Mouse (Mus musculus): ENCODE results near the gene Mab21l2. TPM values are rescaled to one million over a fixed set of nuclear protein-coding genes. Genes with fewer than 3 reads are reported as not detected.

Gene Mab21l2
- polyA plus RNA-seq, 1 experiment = 25.5 TPM

- Histone ChIP-seq H3K27ac (ENCODE audit: insufficient read depth, low read length) (no peak overlapping the region), H3K4me1 (ENCODE audit: control insufficient read depth, insufficient read depth, low read length) (no peaks in the 10 kb centered on the region), H3K4me3 (ENCODE audit: insufficient read depth, low read length) (no peak overlapping the region)
- TF ChIP-seq CTCF (IDR thresholded peaks at IDR 0.05; ENCODE audit: borderline replicate concordance, insufficient read depth, low read length) (no peak), POLR2A (IDR thresholded peaks at IDR 0.05; ENCODE audit: low read depth, low read length) (no peak)
Measured at GRCm38 (mm10) chr3:86558976-86559375, 10.5 kb upstream of the Mab21l2 start.

GRCm38 (mm10) chr3:86552170-86552569 lies 3.7 kb upstream of the Mab21l2 start:
- no peak overlapping the region; the same call in 1 of the 2 replicates for H3K27ac ChIP-seq (ENCODE audit: insufficient read depth, low read length)
- no peak overlapping the region; the same call in 1 of the 2 replicates for H3K4me3 ChIP-seq (ENCODE audit: insufficient read depth, low read length)
- H3K4me1 ChIP-seq (ENCODE audit: control insufficient read depth, insufficient read depth, low read length) = no peaks in the 10 kb centered on the region
- no peak for TF ChIP-seq CTCF (IDR thresholded peaks at IDR 0.05; ENCODE audit: borderline replicate concordance, insufficient read depth, low read length)
- no peak for TF ChIP-seq POLR2A (IDR thresholded peaks at IDR 0.05; ENCODE audit: low read depth, low read length)

- Histone ChIP-seq H3K4me1 (ENCODE audit: control insufficient read depth, insufficient read depth, low read length) (no peaks in the 10 kb centered on the region), H3K27ac (ENCODE audit: insufficient read depth, low read length) (peak overlapping the region; percentile 48; the same call in 1 of the 2 replicates), H3K4me3 (ENCODE audit: insufficient read depth, low read length) (no peak overlapping the region)
- no peak for TF ChIP-seq CTCF (IDR thresholded peaks at IDR 0.05; ENCODE audit: borderline replicate concordance, insufficient read depth, low read length)
- TF ChIP-seq POLR2A (IDR thresholded peaks at IDR 0.05; ENCODE audit: low read depth, low read length) = no peak
Measured at GRCm38 (mm10) chr3:86551011-86551728, 2.7 kb upstream of the Mab21l2 start.

GRCm38 (mm10) chr3:86550301-86551010 lies 2.0 kb upstream of the Mab21l2 start:
- Histone ChIP-seq H3K4me3 (ENCODE audit: insufficient read depth, low read length) (peak overlapping the region; percentile 25), H3K27ac (ENCODE audit: insufficient read depth, low read length) (peak overlapping the region; percentile 48), H3K4me1 (ENCODE audit: control insufficient read depth, insufficient read depth, low read length) (no peaks in the 10 kb centered on the region)
- TF ChIP-seq POLR2A (IDR thresholded peaks at IDR 0.05; ENCODE audit: low read depth, low read length) = no peak; the same call in 1 of the 2 replicates
- TF ChIP-seq CTCF (IDR thresholded peaks at IDR 0.05; ENCODE audit: borderline replicate concordance, insufficient read depth, low read length) = no peak

- H3K27ac ChIP-seq (ENCODE audit: insufficient read depth, low read length) = peak overlapping the region; percentile 48
- TF ChIP-seq POLR2A (IDR thresholded peaks at IDR 0.05; ENCODE audit: low read depth, low read length) (no peak), CTCF (IDR thresholded peaks at IDR 0.05; ENCODE audit: borderline replicate concordance, insufficient read depth, low read length) (no peak)
- no peaks in the 10 kb centered on the region for H3K4me1 ChIP-seq (ENCODE audit: control insufficient read depth, insufficient read depth, low read length)
- H3K4me3 ChIP-seq (ENCODE audit: insufficient read depth, low read length) = peak overlapping the region; percentile 36
Measured at GRCm38 (mm10) chr3:86547251-86547791, 1.1 kb downstream of the Mab21l2 start.

- H3K27ac ChIP-seq (ENCODE audit: insufficient read depth, low read length) = peak overlapping the region; percentile 48
Measured at GRCm38 (mm10) chr3:86546471-86547250, 1.8 kb downstream of the Mab21l2 start.

GRCm38 (mm10) chr3:86545945-86546344 lies 2.5 kb downstream of the Mab21l2 start:
- TF ChIP-seq CTCF (IDR thresholded peaks at IDR 0.05; ENCODE audit: borderline replicate concordance, insufficient read depth, low read length) (no peak), POLR2A (IDR thresholded peaks at IDR 0.05; ENCODE audit: low read depth, low read length) (no peak)
- peak overlapping the region; percentile 36 for H3K4me3 ChIP-seq (ENCODE audit: insufficient read depth, low read length)
- H3K27ac ChIP-seq (ENCODE audit: insufficient read depth, low read length) = peak overlapping the region; percentile 48; the same call in 1 of the 2 replicates

More at GRCm38 (mm10) chr3:86546471-86547250, 1.8 kb downstream of the Mab21l2 start:
- TF ChIP-seq CTCF (IDR thresholded peaks at IDR 0.05; ENCODE audit: borderline replicate concordance, insufficient read depth, low read length) (no peak), POLR2A (IDR thresholded peaks at IDR 0.05; ENCODE audit: low read depth, low read length) (no peak)
- Histone ChIP-seq H3K4me1 (ENCODE audit: control insufficient read depth, insufficient read depth, low read length) (no peaks in the 10 kb centered on the region), H3K4me3 (ENCODE audit: insufficient read depth, low read length) (peak overlapping the region; percentile 36)

GRCm38 (mm10) chr3:86544785-86545184 lies 3.6 kb downstream of the Mab21l2 start:
- Histone ChIP-seq H3K27ac (ENCODE audit: insufficient read depth, low read length) (no peak overlapping the region), H3K4me1 (ENCODE audit: control insufficient read depth, insufficient read depth, low read length) (no peaks in the 10 kb centered on the region), H3K4me3 (ENCODE audit: insufficient read depth, low read length) (peak overlapping the region; percentile 28)
- TF ChIP-seq POLR2A (IDR thresholded peaks at IDR 0.05; ENCODE audit: low read depth, low read length) (no peak), CTCF (IDR thresholded peaks at IDR 0.05; ENCODE audit: borderline replicate concordance, insufficient read depth, low read length) (no peak)

More at GRCm38 (mm10) chr3:86545945-86546344, 2.5 kb downstream of the Mab21l2 start:
- H3K4me1 ChIP-seq (ENCODE audit: control insufficient read depth, insufficient read depth, low read length) = no peaks in the 10 kb centered on the region

GRCm38 (mm10) chr3:86541863-86542397 lies 6.5 kb downstream of the Mab21l2 start:
- peaks cover 3% of the 10 kb centered on the region; the same call in 1 of the 2 replicates for H3K4me1 ChIP-seq (ENCODE audit: control insufficient read depth, insufficient read depth, low read length)
- H3K27ac ChIP-seq (ENCODE audit: insufficient read depth, low read length) = no peak overlapping the region
- H3K4me3 ChIP-seq (ENCODE audit: insufficient read depth, low read length) = no peak overlapping the region
- TF ChIP-seq CTCF (IDR thresholded peaks at IDR 0.05; ENCODE audit: borderline replicate concordance, insufficient read depth, low read length) = no peak
- no peak for TF ChIP-seq POLR2A (IDR thresholded peaks at IDR 0.05; ENCODE audit: low read depth, low read length)
